Comparison of ENCODE assay signal across 9 mouse cellular contexts in genomic region chr1:74098004-74099000, GRCm38 (mm10). TPM values are rescaled to one million over a fixed set of nuclear protein-coding genes. Genes with fewer than 3 reads are reported as not detected.
DNase-seq lines count a peak whose midpoint lies in the region; ATAC-seq lines count a peak whose summit lies in the region.
"Had no signal": no experiment of that assay in that cellular context is flagged by ENCODE, and none has a peak within 500 bp of the region (broad histone marks: within the 10 kb centered on the region; RNA-seq: fewer than 3 reads in every experiment).

No protein-coding gene starts in this region.

- peak overlapping the region; percentile 86 for H3K27ac ChIP-seq in forebrain, embryonic 13.5 days
- H3K27ac ChIP-seq in intestine, embryonic 14.5 days (ENCODE audit: low read depth), result peak overlapping the region; percentile 54
- H3K27ac ChIP-seq in liver, embryonic 13.5 days, result no peak overlapping the region
- H3K27ac ChIP-seq in neural tube, embryonic 12.5 days, result peak overlapping the region; percentile 39; the same call in 1 of the 2 replicates

- WGBS in forebrain, embryonic 13.5 days, result 2% methylated on average over 58 of the region's 58 CpGs
- WGBS in intestine, embryonic 14.5 days, result 1% methylated on average over 51 of the region's 58 CpGs
- 1% methylated on average over 58 of the region's 58 CpGs for WGBS in liver, embryonic 13.5 days (ENCODE audit: insufficient replicate concordance)
- under 1% methylated on average over 56 of the region's 58 CpGs for WGBS in neural tube, embryonic 12.5 days

- DNase-seq in left cerebral cortex, adult 18-20 months (ENCODE audit: low spot score in 2 of 2), result peak; percentile 28 to 32
- DNase-seq in left cerebral cortex, adult 11 months (ENCODE audit: low spot score), result no peak
- peak; percentile 76 for DNase-seq in adrenal gland, postnatal 14 days
- DNase-seq in intestine, embryonic 14.5 days (ENCODE audit: low spot score), result peak; percentile 87
- DNase-seq in liver, embryonic 13.5 days, result no peak
- no peak for DNase-seq in spleen, postnatal 36 days (ENCODE audit: low spot score in 2 of 2)

- peak overlapping the region; percentile 87 for H3K4me2 ChIP-seq in forebrain, embryonic 13.5 days
- H3K4me2 ChIP-seq in intestine, embryonic 14.5 days (ENCODE audit: low read length), result peak overlapping the region; percentile 79
- peak overlapping the region; percentile 59 for H3K4me2 ChIP-seq in liver, embryonic 13.5 days
- peak overlapping the region; percentile 75 for H3K4me2 ChIP-seq in neural tube, embryonic 12.5 days (replicated peaks)

- no peaks in the 10 kb centered on the region for H3K36me3 ChIP-seq in forebrain, embryonic 13.5 days (ENCODE audit: poor library complexity, severe bottlenecking)
- H3K36me3 ChIP-seq in intestine, embryonic 14.5 days (ENCODE audit: control insufficient read depth, insufficient read depth, low read length), result no peaks in the 10 kb centered on the region
- H3K36me3 ChIP-seq in liver, embryonic 13.5 days, result no peaks in the 10 kb centered on the region
- no peaks in the 10 kb centered on the region for H3K36me3 ChIP-seq in neural tube, embryonic 12.5 days

- peak overlapping the region; percentile 79 for H3K9ac ChIP-seq in forebrain, embryonic 13.5 days
- peak overlapping the region; percentile 52 for H3K9ac ChIP-seq in intestine, embryonic 14.5 days (ENCODE audit: low read length)
- H3K9ac ChIP-seq in liver, embryonic 13.5 days, result no peak overlapping the region
- H3K9ac ChIP-seq in neural tube, embryonic 12.5 days, result peak overlapping the region; percentile 62

- H3K27me3 ChIP-seq in forebrain, embryonic 13.5 days, result peaks cover 5% of the 10 kb centered on the region
- H3K27me3 ChIP-seq in intestine, embryonic 14.5 days (replicated peaks; ENCODE audit: control insufficient read depth, insufficient read depth, low read length), result peaks cover 43% of the 10 kb centered on the region
- H3K27me3 ChIP-seq in liver, embryonic 13.5 days, result peaks cover 90% of the 10 kb centered on the region
- H3K27me3 ChIP-seq in neural tube, embryonic 12.5 days (replicated peaks), result peaks cover 21% of the 10 kb centered on the region

- peaks cover 76% of the 10 kb centered on the region for H3K4me1 ChIP-seq in forebrain, embryonic 13.5 days
- H3K4me1 ChIP-seq in intestine, embryonic 14.5 days (replicated peaks; ENCODE audit: control insufficient read depth, insufficient read depth, low read length), result peaks cover 29% of the 10 kb centered on the region
- H3K4me1 ChIP-seq in liver, embryonic 13.5 days (replicated peaks), result peaks cover 9% of the 10 kb centered on the region; the same call in 1 of the 2 replicates
- H3K4me1 ChIP-seq in neural tube, embryonic 12.5 days, result peaks cover 51% of the 10 kb centered on the region

- no peaks in the 10 kb centered on the region for H3K9me3 ChIP-seq in forebrain, embryonic 13.5 days (replicated peaks)
- no peaks in the 10 kb centered on the region for H3K9me3 ChIP-seq in intestine, embryonic 14.5 days (ENCODE audit: control insufficient read depth, low read length)
- no peaks in the 10 kb centered on the region for H3K9me3 ChIP-seq in liver, embryonic 13.5 days (replicated peaks)
- no peaks in the 10 kb centered on the region for H3K9me3 ChIP-seq in neural tube, embryonic 12.5 days

- peak; percentile 76 for ATAC-seq in forebrain, embryonic 13.5 days
- ATAC-seq in intestine, embryonic 14.5 days (replicated peaks; ENCODE audit: low FRiP score, low TSS enrichment, low read depth), result peak; percentile 28; the same call in 1 of the 2 replicates
- no peak for ATAC-seq in liver, embryonic 13.5 days (ENCODE audit: low read depth)
- ATAC-seq in neural tube, embryonic 12.5 days (ENCODE audit: low FRiP score, low read depth), result peak; percentile 64

- H3K4me3 ChIP-seq in forebrain, embryonic 13.5 days, result peak overlapping the region; percentile 58
- peak overlapping the region; percentile 57 for H3K4me3 ChIP-seq in intestine, embryonic 14.5 days (ENCODE audit: low read depth, low read length)
- H3K4me3 ChIP-seq in liver, embryonic 13.5 days (replicated peaks), result peak overlapping the region; percentile 38
- H3K4me3 ChIP-seq in neural tube, embryonic 12.5 days, result peak overlapping the region; percentile 42
- H3K4me3 ChIP-seq: erythroblast, embryonic 14.5 days had no signal

RNA-seq across cellular contexts. Expression of gene Tns1, which starts 25.9 kb away (rescaled TPM):
- 10 to 100 TPM; 36.7 to 39.6 TPM for total RNA-seq in left cerebral cortex, adult 18-20 months (2021)
- total RNA-seq in adrenal gland, postnatal 14 days (2021), result 325 and 411 TPM in 2 replicates
- polyA plus RNA-seq in forebrain, embryonic 13.5 days (2015; fragmentation: Nextera tagmentation; extraction: Ambion mirVana), result 10.4 and 10.6 TPM in 2 replicates
- 27.2 and 28.7 TPM in 2 replicates for polyA plus RNA-seq in intestine, embryonic 14.5 days (2014; fragmentation: Nextera tagmentation; extraction: Ambion mirVana)
- polyA plus RNA-seq in liver, embryonic 13.5 days (2015; fragmentation: Nextera tagmentation; extraction: Ambion mirVana), result 11.3 and 11.7 TPM in 2 replicates
- 13.8 and 16.5 TPM in 2 replicates for polyA plus RNA-seq in neural tube, embryonic 12.5 days (2016; fragmentation: Nextera tagmentation; extraction: Ambion mirVana)

RNA-seq across cellular contexts. Expression of gene Rufy4, which starts 27.0 kb away (rescaled TPM):
- not detected for total RNA-seq in left cerebral cortex, adult 18-20 months (2021)
- total RNA-seq in adrenal gland, postnatal 14 days (2021), result 3.6 and 4.1 TPM in 2 replicates
- 0.19 and 0.26 TPM in 2 replicates for polyA plus RNA-seq in forebrain, embryonic 13.5 days (2015; fragmentation: Nextera tagmentation; extraction: Ambion mirVana)
- polyA plus RNA-seq in intestine, embryonic 14.5 days (2014; fragmentation: Nextera tagmentation; extraction: Ambion mirVana), result 0.08 and 0.42 TPM in 2 replicates
- polyA plus RNA-seq in liver, embryonic 13.5 days (2015; fragmentation: Nextera tagmentation; extraction: Ambion mirVana), result 0.10 TPM in 2 replicates
- 0.37 and 0.51 TPM in 2 replicates for polyA plus RNA-seq in neural tube, embryonic 12.5 days (2016; fragmentation: Nextera tagmentation; extraction: Ambion mirVana)
- polyA plus RNA-seq: erythroblast, embryonic 14.5 days had no signal

RNA-seq across cellular contexts. Expression of gene Cxcr2, which starts 55.5 kb away (rescaled TPM):
- not detected for total RNA-seq in left cerebral cortex, adult 18-20 months (2021)
- total RNA-seq in adrenal gland, postnatal 14 days (2021), result 0.19 and 1.8 TPM in 2 replicates
- polyA plus RNA-seq in forebrain, embryonic 13.5 days (2015; fragmentation: Nextera tagmentation; extraction: Ambion mirVana), result 0.14 TPM in 1 of 2 replicates, not detected in the other
- polyA plus RNA-seq in intestine, embryonic 14.5 days (2014; fragmentation: Nextera tagmentation; extraction: Ambion mirVana), result 0.15 and 0.19 TPM in 2 replicates
- 0.53 and 0.89 TPM in 2 replicates for polyA plus RNA-seq in liver, embryonic 13.5 days (2015; fragmentation: Nextera tagmentation; extraction: Ambion mirVana)
- 0.08 and 0.32 TPM in 2 replicates for polyA plus RNA-seq in neural tube, embryonic 12.5 days (2016; fragmentation: Nextera tagmentation; extraction: Ambion mirVana)

Comparison
In these comparisons a context has a peak if more than half of its experiments do, and no peak if none do; other contexts are left out.
1. DNase-seq: peak in left cerebral cortex, adult 18-20 months (2 of 2), adrenal gland, postnatal 14 days (single experiment) and intestine, embryonic 14.5 days (single experiment); none in left cerebral cortex, adult 11 months (single experiment), liver, embryonic 13.5 days (single experiment) and spleen, postnatal 36 days (0 of 2).
2. Peak in every context shown above with its lines, with median percentiles within 50 percentile points of each other: H3K4me2 ChIP-seq and H3K4me3 ChIP-seq.